Mouse (Mus musculus) left cerebral cortex, adult 18-20 months (tissue): ENCODE results near the gene Hspb6. TPM values are rescaled to one million over a fixed set of nuclear protein-coding genes. Genes with fewer than 3 reads are reported as not detected.

Experiments used
- DNase-seq, 2 experiments: peaks; one replicate each; pipeline ENCODE4 v3.0.0; 2021 to 2022; ENCODE audit warnings: low spot score in 2 of 2, mixed read lengths in 1 of 2
- total RNA-seq, 2 experiments: library from RNA; stranded (reverse); gene quantifications; 2 replicates each; pipeline ENCODE4 v1.2.3; 2021

The Hspb6 gene
- total RNA-seq, 2 experiments from 2014 or later, result 3.7 to 4.3 TPM

DNA sequence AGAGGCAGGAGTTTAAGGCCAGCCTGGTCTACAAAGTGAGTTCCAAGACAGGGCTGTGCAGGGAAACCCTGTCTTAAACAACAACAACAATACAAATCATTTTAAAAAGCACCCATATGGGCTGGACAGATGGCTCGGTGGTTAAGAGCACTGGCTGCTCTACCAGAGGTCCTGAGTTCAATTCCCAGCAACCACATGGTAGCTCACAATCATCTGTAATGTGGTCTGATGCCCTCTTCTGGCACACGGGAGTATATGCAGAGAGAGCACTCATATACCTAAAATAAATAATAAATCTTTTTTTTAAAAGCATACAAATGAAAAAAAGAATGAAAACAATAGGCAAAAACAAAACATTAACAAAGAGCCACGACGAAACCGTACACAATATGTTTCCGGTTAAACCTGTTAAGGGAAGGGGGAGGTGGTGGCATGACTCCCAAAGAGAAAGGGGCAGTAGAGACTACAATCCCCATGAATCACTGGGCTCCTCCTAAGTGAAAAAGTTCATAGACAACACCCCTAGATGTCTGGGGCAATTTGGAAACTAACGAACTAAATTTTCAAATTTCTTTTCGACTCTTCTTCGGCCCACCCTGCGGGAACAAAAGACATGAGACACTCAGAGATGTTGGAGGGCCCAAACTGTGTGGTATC, 405 bp upstream of the Hspb6 start:
- DNase-seq, result no peak

DNA sequence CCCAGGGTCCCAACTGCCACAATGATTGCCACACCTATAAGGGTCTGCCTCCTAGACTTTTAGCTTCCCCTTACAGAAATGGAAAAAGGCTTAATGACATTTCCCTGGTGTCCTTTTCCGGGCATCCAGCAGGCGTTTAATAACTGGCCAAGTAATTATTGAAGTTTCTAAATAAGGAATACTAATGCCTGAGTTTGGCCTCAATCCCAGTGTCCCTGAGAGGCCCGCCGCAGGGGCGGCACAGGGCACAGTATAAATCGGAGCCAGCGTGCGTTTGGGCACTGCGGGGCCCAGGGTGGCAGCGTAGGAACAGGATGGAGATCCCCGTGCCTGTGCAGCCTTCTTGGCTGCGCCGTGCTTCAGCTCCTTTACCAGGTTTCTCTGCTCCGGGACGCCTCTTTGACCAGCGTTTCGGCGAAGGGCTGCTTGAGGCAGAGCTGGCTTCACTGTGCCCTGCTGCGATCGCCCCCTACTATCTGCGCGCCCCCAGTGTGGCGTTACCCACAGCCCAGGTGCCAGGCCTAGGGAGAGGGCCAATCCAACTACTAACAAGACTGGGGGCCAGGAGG, 1.1 kb downstream of the Hspb6 start:
- peak in 1 of 2 experiments; percentile 45 for DNase-seq

DNA sequence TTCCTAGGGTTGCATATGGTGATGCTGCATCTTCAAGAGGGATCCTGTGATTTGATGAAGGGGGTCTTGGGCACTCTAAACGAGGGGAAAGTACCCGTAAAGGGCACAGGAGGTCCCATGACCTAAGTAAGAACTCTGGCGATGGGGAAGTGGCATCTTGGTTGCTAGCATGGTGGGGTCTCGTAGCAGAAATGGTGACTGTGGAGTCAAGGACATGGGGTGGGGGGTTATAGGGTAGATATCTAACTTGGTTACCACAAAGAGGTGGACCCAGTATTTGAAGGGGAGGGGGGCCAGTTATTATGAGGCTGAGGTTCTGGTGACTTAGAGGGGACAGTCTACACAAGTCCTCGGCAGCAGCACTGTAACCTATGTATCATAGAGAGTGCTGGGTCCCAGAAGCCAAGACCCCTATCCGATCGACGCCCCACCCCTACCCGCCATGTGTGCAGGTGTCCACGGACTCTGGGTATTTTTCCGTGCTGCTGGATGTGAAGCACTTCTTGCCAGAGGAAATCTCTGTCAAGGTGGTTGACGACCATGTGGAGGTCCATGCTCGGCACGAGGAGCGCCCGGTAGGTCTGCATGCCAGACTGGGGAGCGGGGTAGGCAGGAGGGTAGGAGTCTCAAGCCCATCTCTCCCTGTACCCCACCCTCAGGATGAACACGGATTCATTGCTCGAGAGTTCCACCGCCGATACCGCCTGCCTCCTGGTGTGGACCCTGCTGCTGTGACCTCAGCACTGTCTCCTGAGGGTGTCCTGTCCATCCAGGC, 2.0 kb downstream of the Hspb6 start:
- no peak for DNase-seq

DNA sequence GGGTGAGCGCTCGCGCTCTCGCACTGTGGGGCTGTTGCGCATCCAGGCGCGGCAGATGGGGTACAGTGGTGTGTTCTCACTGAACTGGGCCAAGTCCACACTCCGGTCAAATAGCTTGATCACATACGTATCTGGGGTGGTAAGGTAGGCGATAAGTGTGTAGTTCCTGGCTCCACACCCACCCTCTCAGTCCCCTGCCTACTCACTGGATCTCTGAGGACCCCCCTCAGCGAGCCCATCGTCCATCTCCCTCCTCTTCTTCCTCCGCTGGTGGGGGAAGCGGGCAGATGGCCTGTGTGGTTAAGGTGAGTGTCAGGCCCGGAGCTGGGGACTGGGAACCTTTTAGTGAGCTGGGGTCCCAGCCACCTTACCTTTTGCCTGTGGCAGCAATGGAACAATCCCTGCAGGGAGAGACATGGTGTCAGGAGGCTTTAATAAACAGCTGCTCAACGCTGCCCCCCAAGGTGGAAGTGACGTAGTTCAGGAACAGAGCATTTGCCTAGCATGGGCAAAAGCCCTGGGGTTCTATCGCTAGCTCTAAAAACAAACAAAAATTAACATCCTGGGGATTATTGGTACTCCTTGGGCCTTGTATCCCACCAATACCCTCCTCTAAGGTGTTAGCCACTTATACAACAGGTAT, 5.0 kb downstream of the Hspb6 start:
- no peak for DNase-seq

DNA sequence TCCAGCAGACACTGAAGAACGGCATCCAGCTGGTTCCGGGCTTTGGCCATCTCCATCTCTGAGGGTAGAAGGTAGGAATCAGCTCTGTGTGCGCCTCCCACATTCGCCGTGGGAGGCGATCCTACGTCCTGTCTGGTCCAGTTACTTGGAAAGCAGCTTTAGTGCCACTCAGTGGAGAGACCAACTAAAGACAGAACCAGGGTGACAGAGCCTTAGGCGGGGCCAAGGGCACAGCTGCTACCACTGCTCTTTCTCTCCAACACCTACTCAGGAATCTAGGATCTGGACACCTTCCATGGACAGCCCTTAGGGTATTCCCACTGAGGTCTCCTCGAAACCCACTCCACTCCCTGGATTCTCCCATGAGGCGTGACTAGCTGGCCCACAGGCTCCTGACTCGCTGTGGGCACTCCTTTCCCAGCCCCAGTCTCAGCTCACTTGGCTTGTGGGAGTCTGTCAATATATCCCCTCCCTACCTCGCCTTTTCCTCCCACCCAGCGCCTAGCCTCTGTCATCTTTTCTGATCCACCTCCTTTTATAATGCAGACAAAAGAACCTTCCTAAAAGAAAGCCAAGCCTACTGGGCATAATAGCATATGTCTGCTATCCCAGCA, 6.0 kb downstream of the Hspb6 start:
- peak in 1 of 2 experiments; percentile 40 for DNase-seq

DNA sequence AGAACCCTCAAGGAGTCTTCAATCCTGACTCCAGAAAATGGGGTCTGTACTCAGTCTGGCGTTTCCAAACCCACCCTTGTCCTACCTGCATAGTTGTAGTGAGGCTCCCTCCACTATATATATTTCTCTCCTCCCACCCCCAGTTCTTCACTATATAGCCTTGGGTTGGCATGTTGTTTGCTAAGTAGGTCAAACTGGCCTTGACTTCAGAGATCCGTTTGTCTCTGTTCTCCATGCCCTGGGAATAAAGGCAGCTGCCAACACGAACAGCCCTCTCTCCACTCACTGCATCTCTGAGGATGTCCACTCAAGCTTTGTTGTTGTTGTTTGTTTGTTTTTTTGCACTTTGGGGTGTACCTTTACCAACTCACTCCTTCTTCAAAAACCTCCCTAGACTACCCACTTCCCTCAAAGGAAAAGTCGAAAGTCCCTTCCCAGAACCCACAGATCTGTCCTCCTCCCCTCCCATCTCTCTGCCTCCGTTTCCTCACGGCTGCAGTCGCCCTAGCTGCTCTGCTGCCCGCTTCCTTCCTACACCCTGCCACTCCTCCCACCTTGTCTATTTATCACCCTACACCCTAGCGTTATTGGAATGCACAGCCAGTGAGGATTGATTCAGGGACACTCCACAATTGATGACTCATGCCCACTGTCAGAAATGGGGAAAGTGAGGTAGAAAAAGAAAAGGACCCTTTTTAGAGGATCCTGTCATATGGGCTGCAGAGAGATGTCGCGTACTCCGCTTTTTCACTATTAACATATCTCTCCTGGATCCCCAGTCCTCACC, 6.9 kb downstream of the Hspb6 start:
- no peak for DNase-seq

DNA sequence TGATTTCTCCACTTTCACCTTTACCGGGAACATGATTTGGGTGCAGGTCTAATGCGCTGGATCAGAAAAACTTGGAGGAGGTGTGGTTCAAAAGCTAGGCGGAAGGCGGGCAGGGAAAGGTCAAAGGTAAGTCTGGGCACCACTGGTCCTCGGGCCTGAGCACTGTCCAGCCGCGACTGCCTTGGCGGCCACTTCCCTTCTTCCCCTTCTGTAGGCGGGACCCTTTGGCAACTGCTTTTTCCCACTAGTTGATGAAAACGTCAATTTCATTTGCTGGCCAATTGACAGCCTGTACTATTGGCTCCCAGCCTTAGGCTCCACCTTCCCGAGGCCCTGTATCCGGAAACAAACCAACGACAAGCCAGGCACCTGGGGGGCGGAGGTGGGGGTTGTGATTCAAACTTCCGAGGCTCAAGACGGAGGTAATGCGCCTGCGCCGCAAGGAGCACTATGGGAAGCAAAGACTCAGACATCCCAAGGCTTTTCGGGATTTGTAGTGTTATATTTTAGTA, 7.5 kb downstream of the Hspb6 start, which contains the start of gene Lin37:
Gene Lin37 (minus strand): TSS at position 396 of the 512 bp plus-strand sequence.
- peak; percentile 96 to 98 for DNase-seq

DNA sequence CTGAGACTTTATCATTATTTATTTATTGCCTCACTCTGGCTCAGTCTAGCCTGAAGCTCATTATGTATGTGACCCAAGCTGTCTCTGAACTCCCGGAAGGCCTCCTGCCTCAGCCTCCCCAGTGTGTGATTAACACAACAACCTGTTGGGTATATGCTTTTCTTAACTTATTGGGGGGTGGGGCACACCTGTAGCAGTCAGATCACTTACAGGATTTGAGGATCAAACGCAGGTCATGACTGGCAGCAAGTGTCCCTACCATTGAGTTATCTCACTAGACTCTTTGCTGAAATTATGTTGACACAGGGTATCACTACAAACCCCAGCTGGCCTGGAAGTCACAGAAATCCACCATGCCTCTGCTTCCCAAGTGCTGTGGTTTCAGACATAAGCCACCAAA, 8.3 kb downstream of the Hspb6 start:
- no peak for DNase-seq

DNA sequence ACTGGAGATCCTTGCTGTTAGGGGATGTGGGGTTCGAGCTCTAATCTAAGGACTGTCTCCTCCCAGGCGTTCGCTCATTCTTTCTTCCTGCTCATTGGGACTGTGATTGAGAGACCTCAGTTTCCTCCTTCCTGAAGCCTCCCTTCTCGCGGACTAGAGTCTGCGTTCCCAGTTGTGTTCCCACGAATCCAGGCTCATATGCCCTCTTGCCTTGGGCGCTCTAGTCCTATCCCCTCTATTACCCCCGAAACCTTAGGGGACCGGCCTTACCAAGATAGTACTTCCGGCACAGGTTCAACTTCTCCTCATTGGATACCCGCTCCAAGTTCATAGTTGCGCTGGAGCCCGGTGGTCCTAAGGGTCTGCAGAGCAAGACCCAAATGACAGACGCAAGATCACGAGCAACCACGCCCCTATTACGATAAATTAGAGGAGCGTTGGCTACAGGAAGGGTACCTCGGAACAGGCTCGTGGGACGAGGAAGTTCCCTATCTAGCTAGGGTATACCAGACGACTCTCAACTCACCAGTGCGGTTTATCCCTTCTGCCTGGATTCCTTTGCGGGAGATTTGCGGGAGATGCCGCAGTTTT, 10.6 kb downstream of the Hspb6 start:
- peak in 1 of 2 experiments; percentile 24 for DNase-seq

DNA sequence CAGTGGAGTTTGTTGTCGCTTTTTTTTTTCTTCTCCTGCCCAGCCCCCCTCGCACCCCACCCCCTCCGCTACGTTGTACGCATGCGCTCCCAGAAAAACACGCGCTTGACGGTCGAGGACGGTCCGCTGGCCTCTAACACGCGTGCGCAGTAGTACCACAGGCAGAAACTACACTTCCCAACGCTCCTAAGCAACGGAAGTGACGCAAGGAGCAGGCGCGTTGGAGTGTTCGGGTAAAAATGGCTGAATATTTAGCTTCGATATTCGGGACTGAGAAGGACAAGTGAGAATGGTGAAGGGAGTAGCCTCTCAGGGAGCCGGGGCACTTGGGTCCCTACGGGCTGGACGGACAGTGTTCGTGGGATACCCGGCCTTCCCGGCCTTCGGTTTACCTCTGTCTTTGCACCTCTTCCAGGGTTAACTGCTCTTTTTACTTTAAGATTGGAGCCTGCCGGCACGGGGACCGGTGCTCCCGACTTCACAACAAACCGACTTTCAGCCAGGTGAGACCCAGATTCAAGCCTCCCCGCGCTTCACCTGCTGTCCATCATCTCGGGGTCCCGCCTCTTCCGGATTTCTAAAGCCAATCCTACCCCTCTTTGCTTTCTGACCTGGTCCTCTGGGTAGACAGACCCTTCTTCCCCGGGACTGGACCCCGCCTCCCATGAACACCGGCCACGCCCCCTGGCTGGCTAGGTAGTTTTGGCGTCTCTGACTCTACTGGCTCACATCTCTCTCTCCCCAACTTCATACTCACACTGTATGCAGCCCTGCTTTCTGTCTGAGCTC, 11.3 kb downstream of the Hspb6 start, which contains the start of the genes U2af1l4, Gm49396 and Psenen:
Gene U2af1l4 (plus strand): TSS at position 185 of the 789 bp plus-strand sequence.
Gene Gm49396 (plus strand): TSS at position 228 of the 789 bp plus-strand sequence.
Gene Psenen (minus strand): TSS at position 511 of the 789 bp plus-strand sequence.
- peak; percentile 95 to 96 for DNase-seq

DNA sequence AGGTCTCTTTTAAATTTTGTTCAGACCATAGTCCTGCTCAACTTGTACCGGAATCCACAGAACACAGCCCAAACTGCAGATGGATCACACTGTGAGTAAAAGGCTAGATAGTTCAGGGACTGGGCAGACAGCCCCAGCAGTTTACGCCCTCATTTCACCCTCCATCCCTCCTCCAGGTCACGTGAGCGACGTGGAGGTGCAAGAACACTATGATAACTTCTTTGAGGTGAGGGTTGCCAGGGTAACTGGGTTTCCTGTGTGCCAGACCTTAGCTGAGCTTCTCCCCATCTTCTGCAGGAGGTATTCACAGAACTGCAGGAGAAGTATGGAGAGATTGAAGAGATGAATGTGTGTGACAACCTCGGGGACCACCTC, 11.9 kb downstream of the Hspb6 start:
- no peak for DNase-seq

DNA sequence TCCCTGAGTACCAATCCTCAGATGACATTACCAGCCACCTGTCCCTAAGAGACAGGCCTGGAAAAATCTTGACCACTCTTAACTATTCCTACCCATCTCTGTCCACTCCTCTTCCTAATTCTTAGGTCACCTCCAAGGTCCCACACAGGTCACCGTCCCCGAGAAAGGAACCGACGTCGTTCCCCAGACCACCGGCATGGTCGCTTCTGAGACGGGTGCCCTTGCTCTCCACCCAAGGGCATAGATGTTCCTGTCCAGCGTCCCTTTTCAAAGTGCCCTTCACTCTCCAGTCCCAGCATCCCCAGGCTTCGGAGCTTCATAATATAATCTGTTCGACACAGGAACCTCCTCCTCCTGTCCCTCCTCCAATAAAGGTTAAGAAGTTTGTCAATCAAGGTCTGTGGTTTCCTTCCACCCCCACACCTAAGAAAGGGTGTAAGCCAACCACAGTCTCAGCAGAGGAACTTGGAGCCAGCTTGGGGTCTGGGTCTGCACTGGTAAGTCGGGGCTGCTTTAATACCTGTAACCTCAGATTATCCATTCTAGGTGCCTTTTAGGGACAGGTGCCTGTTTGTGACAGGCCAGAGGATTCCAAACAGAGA, 13.1 kb downstream of the Hspb6 start, which contains the start of gene Igflr1:
Gene Igflr1 (plus strand): TSS at position 458 of the 602 bp plus-strand sequence.
- no peak for DNase-seq

DNA sequence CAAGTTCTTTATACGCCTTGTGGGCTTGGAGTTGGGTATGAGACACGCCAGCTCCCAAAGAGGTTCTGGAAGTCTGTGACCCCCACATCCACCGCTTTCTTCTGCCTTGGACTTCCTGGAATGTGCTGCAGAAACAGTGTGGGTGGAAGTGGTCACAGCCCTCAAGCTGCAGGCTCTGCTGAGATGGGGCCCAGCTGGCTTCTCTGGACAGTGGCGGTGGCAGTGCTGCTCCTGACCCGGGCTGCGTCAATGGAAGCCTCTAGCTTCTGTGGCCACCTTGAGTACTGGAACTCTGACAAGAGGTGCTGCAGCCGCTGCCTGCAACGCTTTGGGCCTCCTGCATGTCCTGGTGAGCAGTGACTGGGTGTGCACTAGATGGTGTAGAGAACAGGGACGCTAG, 14.1 kb downstream of the Hspb6 start:
- DNase-seq, result no peak

DNA sequence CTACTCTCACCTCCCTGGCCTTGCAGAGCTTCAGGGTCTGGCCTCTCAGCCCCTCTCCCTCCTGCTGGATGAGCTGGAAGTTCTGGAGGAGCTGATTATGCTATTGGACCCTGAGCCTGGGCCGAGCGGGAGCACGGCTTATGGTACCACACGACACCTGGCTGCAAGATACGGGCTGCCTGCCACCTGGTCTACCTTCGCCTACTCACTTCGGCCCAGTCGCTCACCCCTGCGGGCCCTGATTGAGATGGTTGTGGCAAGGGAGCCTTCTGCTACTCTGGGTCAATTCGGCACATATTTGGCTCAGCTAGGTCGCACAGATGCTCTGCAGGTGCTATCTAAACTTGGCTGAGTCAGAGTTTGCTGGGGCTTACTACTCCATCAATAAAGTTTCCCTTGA, 15.6 kb downstream of the Hspb6 start:
- DNase-seq, result no peak

DNA sequence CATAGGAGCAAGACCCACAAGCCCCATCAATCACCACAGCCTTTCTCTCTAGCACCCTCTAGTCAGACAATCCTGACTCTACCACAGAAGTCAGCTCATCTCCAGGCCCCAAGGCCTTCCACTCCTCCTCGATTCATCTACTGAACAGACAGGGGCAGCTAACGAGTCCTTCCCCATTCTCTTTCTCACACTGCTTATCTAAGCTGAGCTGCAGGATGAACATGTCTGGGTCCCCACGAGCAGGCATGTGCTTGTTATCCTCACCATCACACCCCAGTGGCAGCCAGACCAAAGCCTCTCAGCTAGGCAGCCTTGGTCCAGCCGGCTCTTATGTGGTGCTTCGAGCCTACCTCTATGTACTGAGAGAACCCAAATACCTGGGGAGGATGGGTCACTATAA, 20.4 kb downstream of the Hspb6 start:
- no peak for DNase-seq

DNA sequence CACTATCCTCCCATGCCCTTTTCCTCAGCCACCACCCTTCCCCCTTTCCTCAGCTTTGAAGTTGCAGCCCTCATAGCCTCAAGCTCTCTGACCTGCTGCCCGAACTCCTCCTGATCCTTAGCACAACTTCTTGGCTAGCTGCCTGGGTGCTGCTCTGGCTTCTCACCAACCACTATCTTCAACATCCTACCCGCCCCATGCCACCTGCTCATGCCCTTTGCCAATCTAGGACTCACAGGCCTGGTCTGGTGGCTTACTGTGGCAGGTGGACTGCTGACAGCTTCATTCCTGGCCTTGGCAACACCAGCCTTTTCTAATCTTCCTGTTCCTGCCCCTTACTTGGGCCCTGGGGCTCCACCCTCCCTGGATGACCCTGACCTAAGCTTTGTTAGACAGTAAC, 21.0 kb downstream of the Hspb6 start:
- no peak for DNase-seq

DNA sequence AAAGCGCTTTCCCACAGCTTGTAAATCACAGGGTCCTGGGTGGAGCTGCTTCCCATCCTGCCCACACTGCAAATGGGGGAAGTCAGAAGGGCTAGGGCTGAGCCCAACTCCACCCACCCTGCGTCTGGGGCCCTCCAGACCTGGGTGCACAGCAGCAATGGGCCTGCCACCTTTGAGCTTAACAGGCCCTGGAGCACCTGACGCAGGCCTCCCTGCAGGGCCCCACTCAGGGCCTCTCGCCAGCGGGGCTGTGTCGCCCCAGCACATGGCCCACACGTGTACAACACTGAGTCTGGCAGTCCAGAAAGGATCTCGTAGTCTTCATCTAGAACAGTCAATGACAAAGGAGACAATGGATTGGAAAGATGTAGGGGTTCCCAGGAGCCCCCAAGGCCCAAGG, 28.0 kb downstream of the Hspb6 start:
- no peak for DNase-seq

DNA sequence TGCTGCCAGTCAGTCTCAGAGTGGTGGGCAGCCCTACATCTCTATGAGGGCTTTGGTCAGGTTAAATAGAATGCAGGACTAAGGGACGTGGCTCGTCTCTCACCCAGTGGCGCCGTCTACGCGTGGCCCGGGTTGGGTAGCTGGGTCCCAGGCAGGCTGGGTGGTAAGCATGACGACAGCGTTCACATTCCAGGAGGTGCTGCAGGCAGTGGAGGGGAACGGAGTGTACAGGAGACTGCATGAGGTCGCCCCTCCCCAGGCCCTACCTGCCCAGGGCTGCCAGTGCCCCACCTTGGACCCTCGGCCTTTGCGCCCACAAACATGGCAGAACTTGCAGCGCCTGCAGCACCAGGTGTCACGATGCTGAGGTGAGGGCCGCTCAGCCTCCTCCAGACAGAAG, 29.6 kb downstream of the Hspb6 start:
- no peak for DNase-seq
